Mouse (Mus musculus) lung, embryonic 14.5 days (tissue): ENCODE data around the gene Dnase1l2. TPM values are rescaled to one million over a fixed set of nuclear protein-coding genes. Genes with fewer than 3 reads are reported as not detected.
"Not testable (repeated sequence)": the region's sequence is repeated elsewhere in the genome, so short reads cannot be mapped to it uniquely, and the experiment has no call there.

Experiments
- ATAC-seq: fragments of 200-750 bp; cut with Nextera tagmentation; 2 replicates; pipeline ENCODE4 v1.8.0; 2017; ENCODE audit warnings: mild to moderate bottlenecking, moderate TSS enrichment, moderate library complexity; ENCODE audit not compliant: insufficient read depth
- DNase-seq: peaks from one replicate; pipeline ENCODE4 v3.0.0-alpha.2; 2015
- H3K27ac ChIP-seq: fragments of 300-500 bp; sonication (generic); 2 replicates; pipeline ENCODE4 v1.5.1; 2014; ENCODE audit warnings: low read depth, mild to moderate bottlenecking, moderate library complexity
- H3K27me3 ChIP-seq: fragments of 300-500 bp; sonication (generic); 2 replicates; pipeline ENCODE4 v1.6.1; 2014; ENCODE audit warnings: low read length, control low read depth; ENCODE audit not compliant: insufficient read depth
- H3K36me3 ChIP-seq: fragments of 300-500 bp; sonication (generic); 2 replicates; pipeline ENCODE4 v1.6.1; 2014; ENCODE audit warnings: control low read depth; ENCODE audit not compliant: insufficient read depth
- H3K4me1 ChIP-seq: fragments of 300-500 bp; sonication (generic); 2 replicates; pipeline ENCODE4 v1.6.1; 2014; ENCODE audit warnings: antibody characterized with exemption, control low read depth; ENCODE audit not compliant: insufficient read depth
- H3K4me2 ChIP-seq: fragments of 300-500 bp; sonication (generic); 2 replicates; pipeline ENCODE4 v1.6.1; 2014; ENCODE audit warnings: mild to moderate bottlenecking
- H3K4me3 ChIP-seq: fragments of 300-500 bp; sonication (generic); 2 replicates; pipeline ENCODE4 v1.5.1; 2014; ENCODE audit warnings: low read depth, low read length
- H3K9ac ChIP-seq: fragments of 300-500 bp; sonication (generic); 2 replicates; pipeline ENCODE4 v1.6.1; 2014
- H3K9me3 ChIP-seq: fragments of 300-500 bp; sonication (generic); 2 replicates; pipeline ENCODE4 v1.6.1; 2016; ENCODE audit warnings: low read depth, low read length, control low read depth
- CTCF ChIP-seq: IDR thresholded peaks from 2 replicates; pipeline ENCODE4 v1.5.1; 2016; ENCODE audit warnings: antibody characterized with exemption, low read depth
- WGBS: fragments of 180-500 bp; shearing (Covaris S2); extraction: QIAGEN DNeasy Blood & Tissue Kit; methylation state at CpG from one replicate; pipeline ENCODE4 v1.1.7; 2014; 5-methylcytosine and 5-hydroxymethylcytosine counted together
- polyA plus RNA-seq: library from polyadenylated mRNA; unstranded; fragments of >200 nt; fragmentation: Nextera tagmentation; extraction: Ambion mirVana; gene quantifications from 2 replicates; pipeline ENCODE4 v1.2.1, GENCODE M21; 2014

Dnase1l2 gene
- polyA plus RNA-seq, 1 experiment from 2014 or later: 2.6 TPM

DNA sequence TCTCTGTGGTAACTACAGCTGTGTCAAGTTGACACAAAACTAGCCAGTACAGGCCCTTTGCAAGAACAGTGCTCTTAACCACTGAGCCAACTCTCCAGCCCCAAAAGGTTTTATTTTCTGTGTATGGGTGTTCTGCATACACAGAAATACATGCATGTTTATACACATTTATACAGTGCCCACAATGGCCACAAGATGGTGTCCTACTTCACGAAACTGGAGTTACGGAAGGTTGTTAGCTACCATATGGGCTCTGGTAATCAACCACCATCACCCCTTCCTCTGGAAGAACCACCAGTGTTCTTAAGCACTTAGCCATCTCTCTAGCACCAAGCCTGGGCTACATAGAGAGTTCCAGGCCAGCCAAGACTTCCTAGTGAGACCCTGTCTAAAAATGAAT lies 18.7 kb upstream of the Dnase1l2 start:
- Histone ChIP-seq H3K27ac (no peak overlapping the region), H3K36me3 (no peaks in the 10 kb centered on the region), H3K27me3 (no peaks in the 10 kb centered on the region), H3K4me1 (no peaks in the 10 kb centered on the region), H3K9me3 (no peaks in the 10 kb centered on the region), H3K9ac (no peak overlapping the region), H3K4me3 (no peak overlapping the region), H3K4me2 (no peak overlapping the region)
- DNase-seq (peak; percentile 72), ATAC-seq (no peak)
- 64% methylated on average over 2 of the region's 2 CpGs for WGBS
- TF ChIP-seq CTCF: peak; percentile 58

DNA sequence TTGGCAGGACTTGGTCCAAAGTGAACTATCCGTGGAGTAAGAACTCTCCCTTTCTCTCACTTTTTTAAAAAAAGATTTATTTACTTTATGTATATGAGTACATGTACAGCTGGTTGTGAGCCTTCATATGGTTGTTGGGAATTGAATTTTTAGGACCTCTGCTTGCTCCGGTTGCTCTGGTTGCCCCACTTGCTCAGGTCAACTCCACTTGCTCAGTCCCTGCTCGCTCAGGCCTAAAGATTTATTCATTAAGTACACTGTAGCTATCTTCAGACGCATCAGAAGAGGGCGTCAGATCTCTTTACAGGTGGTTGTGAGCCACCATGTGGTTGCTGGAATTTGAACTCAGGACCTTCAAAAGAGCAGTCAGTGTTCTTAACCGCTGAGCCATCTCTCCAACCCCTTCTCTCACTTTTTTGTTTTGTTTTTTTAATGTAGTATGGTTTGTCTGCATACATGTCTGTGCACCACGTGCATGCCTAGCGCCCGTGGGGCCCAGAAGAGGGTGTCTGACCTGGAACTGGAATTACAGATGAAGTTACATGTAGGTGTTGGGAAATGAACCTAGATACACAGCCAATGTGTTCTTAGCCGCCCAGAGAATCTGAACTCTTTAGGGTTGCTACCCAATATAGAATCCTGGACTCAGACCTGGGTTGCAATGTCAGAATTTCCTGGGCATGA lies 12.8 kb upstream of the Dnase1l2 start:
- H3K4me2 ChIP-seq: peak overlapping the region; percentile 46
- DNase-seq, H3K9me3 ChIP-seq, H3K27me3 ChIP-seq, ATAC-seq, H3K36me3 ChIP-seq, H3K9ac ChIP-seq, H3K4me1 ChIP-seq: not testable (repeated sequence)
- peak overlapping the region; percentile 91 for H3K4me3 ChIP-seq
- peak; percentile 3; the same call in 1 of the 2 replicates for TF ChIP-seq CTCF
- H3K27ac ChIP-seq: peak overlapping the region; percentile 58
- WGBS: 46% methylated on average over 10 of the region's 10 CpGs

DNA sequence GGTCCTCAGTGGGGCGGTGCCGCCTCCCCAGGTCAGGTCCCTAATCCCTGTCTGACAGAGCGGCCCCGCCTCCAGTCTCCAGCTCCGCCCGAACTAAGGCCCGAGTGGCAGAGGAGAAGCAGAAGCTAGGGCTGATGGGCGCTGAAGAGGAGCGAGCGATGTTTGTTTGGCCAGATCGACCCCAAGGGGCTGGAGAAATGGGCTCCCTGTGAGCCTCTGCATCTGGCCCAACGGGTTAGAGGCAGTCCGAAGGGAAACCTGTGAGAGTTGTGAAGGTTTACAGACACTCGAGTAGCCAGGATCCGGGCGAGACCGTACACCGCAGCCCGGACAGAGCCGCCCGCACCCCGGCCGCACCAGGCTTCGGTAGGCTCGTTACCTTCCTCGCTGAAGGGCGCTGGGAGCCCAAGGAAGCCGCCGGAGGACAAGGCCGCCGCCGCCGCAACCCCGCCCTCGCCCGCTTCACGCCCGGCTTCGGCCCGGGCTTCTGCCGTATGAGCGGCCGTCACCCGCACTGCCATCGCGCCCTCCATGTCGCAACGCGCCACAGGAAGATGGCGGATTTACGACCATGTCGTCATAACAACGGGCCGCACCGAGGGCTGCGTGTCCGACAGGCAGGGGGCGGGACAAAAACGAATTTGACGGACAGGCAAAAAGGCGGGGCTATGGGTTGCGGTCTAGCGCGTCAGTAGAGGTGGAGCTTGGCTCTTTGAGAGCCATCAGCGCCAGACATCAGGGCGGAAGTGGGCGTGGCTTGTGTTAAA lies 12.0 kb upstream of the Dnase1l2 start:
- TF ChIP-seq CTCF: peak; percentile 32; the same call in 1 of the 2 replicates
- ATAC-seq (peak; percentile 94), DNase-seq (peak; percentile 100)
- H3K4me2 ChIP-seq: peak overlapping the region; percentile 59
- H3K9me3 ChIP-seq: no peaks in the 10 kb centered on the region
- H3K36me3 ChIP-seq: peaks cover 11% of the 10 kb centered on the region
- peak overlapping the region; percentile 91 for H3K4me3 ChIP-seq
- no peaks in the 10 kb centered on the region for H3K27me3 ChIP-seq
- 0 out of 2 replicates have a peak, but pooled peaks cover 5% of the 10 kb centered on the region for H3K4me1 ChIP-seq
- H3K9ac ChIP-seq: peak overlapping the region; percentile 94
- peak overlapping the region; percentile 98 for H3K27ac ChIP-seq
- WGBS: under 1% methylated on average over 67 of the region's 67 CpGs

DNA sequence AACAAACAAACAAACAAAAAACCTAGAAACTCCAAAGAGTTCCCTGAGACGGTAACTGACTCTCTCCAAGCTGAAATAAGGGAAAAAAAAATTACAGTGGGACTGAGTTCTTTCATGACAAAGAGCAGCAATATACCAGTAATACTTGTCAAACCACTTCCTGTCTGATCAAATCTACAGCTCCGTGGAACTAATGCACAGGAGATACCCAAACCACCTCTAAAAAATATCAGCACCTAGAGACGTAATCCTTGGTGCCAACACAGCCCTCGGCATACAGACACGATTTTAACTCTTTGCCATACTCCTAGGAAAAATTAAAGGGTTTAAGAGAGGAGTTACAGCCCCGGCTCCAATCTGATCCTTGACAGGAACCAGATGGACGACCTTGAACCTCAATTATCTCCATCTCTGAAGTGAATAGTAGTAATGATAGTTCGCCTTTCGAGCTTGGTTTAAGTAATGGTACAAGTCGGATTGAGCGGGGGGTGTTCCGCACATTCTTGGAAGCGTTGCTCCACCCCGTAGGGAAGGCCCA lies 11.4 kb upstream of the Dnase1l2 start:
- DNase-seq: no peak
- Histone ChIP-seq H3K27ac (peak overlapping the region; percentile 98), H3K9ac (peak overlapping the region; percentile 94), H3K4me2 (peak overlapping the region; percentile 59), H3K4me1 (0 out of 2 replicates have a peak, but pooled peaks cover 5% of the 10 kb centered on the region), H3K9me3 (no peaks in the 10 kb centered on the region), H3K27me3 (no peaks in the 10 kb centered on the region), H3K36me3 (peaks cover 18% of the 10 kb centered on the region), H3K4me3 (peak overlapping the region; percentile 91)
- ATAC-seq: no peak
- TF ChIP-seq CTCF: no peak
- 4% methylated on average over 14 of the region's 14 CpGs for whole genome bisulfite sequencing

DNA sequence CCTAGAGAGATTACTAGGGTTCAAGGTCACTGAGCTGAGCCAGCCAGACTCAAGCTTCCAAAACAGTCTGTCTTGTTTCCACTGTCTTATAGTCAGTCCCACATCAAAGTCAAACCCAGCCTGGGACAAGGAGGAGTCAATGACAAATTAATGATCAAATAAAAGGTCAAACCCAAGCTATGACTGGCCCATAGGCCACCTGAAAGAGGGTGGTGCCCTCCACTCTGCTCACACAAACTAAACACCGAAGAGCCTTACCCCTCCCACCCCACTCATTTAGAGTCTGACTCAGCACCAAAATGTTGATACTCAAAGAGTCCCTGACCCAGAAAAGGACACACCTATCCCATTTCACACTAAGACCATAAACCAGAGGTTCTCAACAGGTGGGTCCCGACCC lies 10.5 kb upstream of the Dnase1l2 start:
- no peaks in the 10 kb centered on the region for H3K27me3 ChIP-seq
- H3K9ac ChIP-seq: no peak overlapping the region
- 73% methylated on average over 2 of the region's 2 CpGs for WGBS
- H3K9me3 ChIP-seq: no peaks in the 10 kb centered on the region
- H3K4me1 ChIP-seq: 0 out of 2 replicates have a peak, but pooled peaks cover 5% of the 10 kb centered on the region
- H3K27ac ChIP-seq: no peak overlapping the region
- DNase-seq: no peak
- no peak for ATAC-seq
- no peak for TF ChIP-seq CTCF
- no peak overlapping the region for H3K4me3 ChIP-seq
- peak overlapping the region; percentile 59 for H3K4me2 ChIP-seq
- peaks cover 27% of the 10 kb centered on the region for H3K36me3 ChIP-seq

DNA sequence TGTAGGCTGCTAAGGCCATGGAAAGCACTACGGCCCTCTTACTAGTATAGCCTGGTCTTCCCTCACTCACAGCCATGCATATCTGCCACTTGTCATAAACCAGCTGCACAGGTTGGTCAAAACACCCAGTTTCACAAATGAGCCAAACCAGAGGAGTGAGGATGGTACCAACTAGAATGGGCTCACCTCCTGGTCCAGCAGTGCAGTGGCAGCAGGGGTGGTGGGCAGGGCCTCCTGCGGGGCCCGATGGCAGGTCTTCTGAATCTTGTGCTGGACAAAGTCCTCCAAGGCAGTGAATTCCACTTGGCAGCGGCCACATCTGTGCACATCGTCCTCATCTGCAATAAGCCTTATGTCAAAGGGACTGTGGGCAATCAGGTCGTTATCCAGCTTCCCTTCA lies 8.3 kb upstream of the Dnase1l2 start:
- Histone ChIP-seq H3K9me3 (no peaks in the 10 kb centered on the region), H3K4me2 (no peak overlapping the region), H3K4me3 (no peak overlapping the region), H3K27ac (no peak overlapping the region), H3K27me3 (no peaks in the 10 kb centered on the region), H3K9ac (no peak overlapping the region), H3K4me1 (0 out of 2 replicates have a peak, but pooled peaks cover 5% of the 10 kb centered on the region), H3K36me3 (peaks cover 48% of the 10 kb centered on the region)
- no peak for DNase-seq
- no peak for ATAC-seq
- 96% methylated on average over 6 of the region's 6 CpGs for WGBS
- TF ChIP-seq CTCF: no peak

DNA sequence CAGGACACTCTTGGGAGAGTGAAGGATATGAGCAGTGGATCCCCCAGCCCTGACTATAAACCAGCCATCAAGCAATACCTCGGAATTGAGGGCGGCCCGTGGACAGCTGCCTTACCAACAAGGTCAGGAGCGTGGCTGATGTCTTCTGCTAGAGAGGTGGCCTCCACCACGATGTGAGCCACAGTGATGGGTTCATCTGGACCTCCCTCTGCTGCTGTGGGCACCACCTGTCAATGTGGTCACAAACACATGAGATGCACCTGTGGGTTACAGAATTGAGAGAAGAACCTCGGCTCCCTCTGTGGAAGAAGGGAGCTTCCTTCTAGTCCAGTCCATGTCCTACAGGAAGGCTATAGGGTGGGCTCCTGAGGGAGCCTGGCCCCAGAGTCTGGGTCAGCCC lies 6.6 kb upstream of the Dnase1l2 start:
- DNase-seq (no peak), ATAC-seq (no peak)
- H3K4me3 ChIP-seq: no peak overlapping the region
- no peak for TF ChIP-seq CTCF
- H3K27ac ChIP-seq: no peak overlapping the region
- 87% methylated on average over 6 of the region's 6 CpGs for WGBS
- 0 out of 2 replicates have a peak, but pooled peaks cover 5% of the 10 kb centered on the region for H3K4me1 ChIP-seq
- H3K27me3 ChIP-seq: no peaks in the 10 kb centered on the region
- H3K36me3 ChIP-seq: peaks cover 65% of the 10 kb centered on the region
- H3K4me2 ChIP-seq: no peak overlapping the region
- no peak overlapping the region for H3K9ac ChIP-seq
- no peaks in the 10 kb centered on the region for H3K9me3 ChIP-seq
